Mouse (Mus musculus) midbrain, embryonic 16.5 days (tissue): ENCODE data around the gene Cacng7. TPM values are rescaled to one million over a fixed set of nuclear protein-coding genes. Genes with fewer than 3 reads are reported as not detected.
A peak's percentile ranks its signal among the peaks of the same experiment; 100 is the strongest.

Experiments used
- ATAC-seq: fragments of 200-750 bp; cut with Nextera tagmentation; 2 replicates; pipeline ENCODE4 v1.8.0; 2017; ENCODE audit warnings: moderate TSS enrichment
- H3K27ac ChIP-seq: fragments of 300-500 bp; sonication (generic); 2 replicates; pipeline ENCODE4 v1.5.1; 2014; ENCODE audit warnings: mild to moderate bottlenecking, low read length, mixed read lengths
- H3K27me3 ChIP-seq: fragments of 300-500 bp; sonication (generic); 2 replicates; pipeline ENCODE4 v1.6.1; 2014; ENCODE audit warnings: low read depth, low read length, mixed read lengths; ENCODE audit not compliant: control insufficient read depth, insufficient read depth
- H3K36me3 ChIP-seq: fragments of 300-500 bp; sonication (generic); 2 replicates; pipeline ENCODE4 v1.6.1; 2014; ENCODE audit warnings: mild to moderate bottlenecking, low read length, moderate library complexity, mixed read lengths; ENCODE audit not compliant: control insufficient read depth, insufficient read depth
- H3K4me1 ChIP-seq: fragments of 300-500 bp; sonication (generic); 2 replicates; pipeline ENCODE4 v1.6.1; 2014; ENCODE audit warnings: mild to moderate bottlenecking, low read length, mixed read lengths; ENCODE audit not compliant: control insufficient read depth, insufficient read depth
- H3K4me2 ChIP-seq: fragments of 300-500 bp; sonication (generic); 2 replicates; pipeline ENCODE4 v1.6.1; 2014; ENCODE audit warnings: mild to moderate bottlenecking, low read length, mixed read lengths
- H3K4me3 ChIP-seq: fragments of 300-500 bp; sonication (generic); 2 replicates; pipeline ENCODE4 v1.5.1; 2014; ENCODE audit warnings: low read depth, mild to moderate bottlenecking, low read length, moderate library complexity, mixed read lengths
- H3K9ac ChIP-seq: fragments of 300-500 bp; sonication (generic); 2 replicates; pipeline ENCODE4 v1.6.1; 2014; ENCODE audit warnings: low read depth, low read length, mixed read lengths
- H3K9me3 ChIP-seq: fragments of 300-500 bp; sonication (generic); replicated peaks from 2 replicates; pipeline ENCODE4 v1.6.1; 2014; ENCODE audit warnings: mild to moderate bottlenecking, low read length, mixed read lengths; ENCODE audit not compliant: control insufficient read depth, poor library complexity, severe bottlenecking
- WGBS: fragments of 180-500 bp; shearing (Covaris S2); extraction: QIAGEN DNeasy Blood & Tissue Kit; methylation state at CpG from one replicate; pipeline ENCODE4 v1.1.7; 2014; 5-methylcytosine and 5-hydroxymethylcytosine counted together
- polyA plus RNA-seq: library from polyadenylated mRNA; unstranded; fragments of >200 nt; fragmentation: Nextera tagmentation; extraction: Ambion mirVana; gene quantifications from 2 replicates; pipeline ENCODE4 v1.2.1, GENCODE M21; 2015

Cacng7 gene
- polyA plus RNA-seq, 1 experiment from 2014 or later = 2.6 TPM

- under 1% methylated on average over 25 of the region's 27 CpGs for WGBS
- H3K9me3 ChIP-seq = no peaks in the 10 kb centered on the region
- H3K27ac ChIP-seq = peak overlapping the region; percentile 87
- no peaks in the 10 kb centered on the region for H3K36me3 ChIP-seq
- ATAC-seq = peak; percentile 90
- peak overlapping the region; percentile 85 for H3K4me2 ChIP-seq
- H3K4me1 ChIP-seq = peaks cover 16% of the 10 kb centered on the region
- no peaks in the 10 kb centered on the region for H3K27me3 ChIP-seq
- H3K9ac ChIP-seq = peak overlapping the region; percentile 86
- H3K4me3 ChIP-seq = peak overlapping the region; percentile 81
These were observed 1.1 kb upstream of the Cacng7 start for GRCm38 (mm10) chr7:3331581-3332223.

GRCm38 (mm10) chr7:3332224-3332615 lies 535 bp upstream of the Cacng7 start:
- Histone ChIP-seq H3K27me3 (no peaks in the 10 kb centered on the region), H3K4me3 (peak overlapping the region; percentile 81), H3K4me2 (peak overlapping the region; percentile 85), H3K9me3 (no peaks in the 10 kb centered on the region), H3K36me3 (no peaks in the 10 kb centered on the region), H3K4me1 (peaks cover 16% of the 10 kb centered on the region), H3K9ac (peak overlapping the region; percentile 86), H3K27ac (peak overlapping the region; percentile 87)
- WGBS = 0% methylated on average over 4 of the region's 4 CpGs
- ATAC-seq = peak; percentile 12; the same call in 1 of the 2 replicates

GRCm38 (mm10) chr7:3333542-3333941 lies 787 bp downstream of the Cacng7 start:
- 2% methylated on average over 5 of the region's 5 CpGs for WGBS
- Histone ChIP-seq H3K4me2 (peak overlapping the region; percentile 85), H3K36me3 (no peaks in the 10 kb centered on the region), H3K4me3 (peak overlapping the region; percentile 81), H3K4me1 (peaks cover 16% of the 10 kb centered on the region), H3K27ac (peak overlapping the region; percentile 87), H3K27me3 (no peaks in the 10 kb centered on the region), H3K9me3 (no peaks in the 10 kb centered on the region), H3K9ac (peak overlapping the region; percentile 86)
- ATAC-seq = no peak

- Histone ChIP-seq H3K4me3 (no peak overlapping the region), H3K27ac (no peak overlapping the region), H3K4me1 (peaks cover 12% of the 10 kb centered on the region), H3K9me3 (no peaks in the 10 kb centered on the region), H3K36me3 (peaks cover 7% of the 10 kb centered on the region), H3K4me2 (no peak overlapping the region), H3K27me3 (no peaks in the 10 kb centered on the region), H3K9ac (no peak overlapping the region)
- no peak for ATAC-seq
- WGBS = 58% methylated on average over 17 of the region's 17 CpGs
These were observed 3.7 kb downstream of the Cacng7 start for GRCm38 (mm10) chr7:3336412-3336811.

- Histone ChIP-seq H3K27me3 (no peaks in the 10 kb centered on the region), H3K36me3 (peaks cover 9% of the 10 kb centered on the region), H3K4me1 (peaks cover 9% of the 10 kb centered on the region), H3K4me3 (no peak overlapping the region), H3K27ac (no peak overlapping the region), H3K9ac (no peak overlapping the region), H3K9me3 (no peaks in the 10 kb centered on the region), H3K4me2 (no peak overlapping the region)
- WGBS = 88% methylated on average over 11 of the region's 11 CpGs
- ATAC-seq = no peak
These were observed 5.7 kb downstream of the Cacng7 start for GRCm38 (mm10) chr7:3338286-3338935.

- no peaks in the 10 kb centered on the region for H3K27me3 ChIP-seq
- H3K4me1 ChIP-seq = peaks cover 4% of the 10 kb centered on the region
- no peaks in the 10 kb centered on the region for H3K9me3 ChIP-seq
- WGBS = 94% methylated on average over 11 of the region's 11 CpGs
- H3K4me3 ChIP-seq = no peak overlapping the region
- H3K9ac ChIP-seq = no peak overlapping the region
- no peak overlapping the region for H3K4me2 ChIP-seq
- H3K36me3 ChIP-seq = peaks cover 9% of the 10 kb centered on the region
- ATAC-seq = no peak
- no peak overlapping the region for H3K27ac ChIP-seq
These were observed 6.3 kb downstream of the Cacng7 start for GRCm38 (mm10) chr7:3339010-3339409.

GRCm38 (mm10) chr7:3343861-3344260 lies 11.1 kb downstream of the Cacng7 start:
- Histone ChIP-seq H3K27ac (no peak overlapping the region), H3K4me1 (no peaks in the 10 kb centered on the region), H3K4me3 (no peak overlapping the region), H3K9me3 (no peaks in the 10 kb centered on the region), H3K36me3 (peaks cover 19% of the 10 kb centered on the region), H3K9ac (no peak overlapping the region), H3K27me3 (no peaks in the 10 kb centered on the region), H3K4me2 (no peak overlapping the region)
- WGBS = 95% methylated on average over 3 of the region's 3 CpGs
- ATAC-seq = no peak

GRCm38 (mm10) chr7:3345301-3345700 lies 12.5 kb downstream of the Cacng7 start:
- Histone ChIP-seq H3K4me3 (no peak overlapping the region), H3K36me3 (peaks cover 19% of the 10 kb centered on the region), H3K27ac (no peak overlapping the region), H3K9ac (no peak overlapping the region), H3K4me1 (no peaks in the 10 kb centered on the region), H3K4me2 (no peak overlapping the region), H3K27me3 (no peaks in the 10 kb centered on the region), H3K9me3 (no peaks in the 10 kb centered on the region)
- ATAC-seq = no peak
- WGBS = 93% methylated on average over 3 of the region's 3 CpGs
